Mouse (Mus musculus) lung, embryonic 16.5 days (tissue): ENCODE measurements around the gene Acsl3. TPM values are rescaled to one million over a fixed set of nuclear protein-coding genes. Genes with fewer than 3 reads are reported as not detected.

ENCODE experiments used
- ATAC-seq: fragments of 200-750 bp; cut with Nextera tagmentation; 2 replicates; pipeline ENCODE4 v1.8.0; 2017; ENCODE audit warnings: low read depth, mild to moderate bottlenecking, moderate library complexity
- H3K27ac ChIP-seq: fragments of 300-500 bp; sonication (generic); 2 replicates; pipeline ENCODE4 v1.5.1; 2014; ENCODE audit warnings: mild to moderate bottlenecking, control low read depth, low read length
- H3K27me3 ChIP-seq: fragments of 300-500 bp; sonication (generic); 2 replicates; pipeline ENCODE4 v1.6.1; 2014; ENCODE audit warnings: low read depth, low read length, mixed read lengths; ENCODE audit not compliant: control insufficient read depth, insufficient read depth
- H3K36me3 ChIP-seq: fragments of 300-500 bp; sonication (generic); 2 replicates; pipeline ENCODE4 v1.6.1; 2014; ENCODE audit warnings: low read length; ENCODE audit not compliant: control insufficient read depth, insufficient read depth
- H3K4me1 ChIP-seq: fragments of 300-500 bp; sonication (generic); replicated peaks from 2 replicates; pipeline ENCODE4 v1.6.1; 2014; ENCODE audit warnings: low read length, mixed read lengths; ENCODE audit not compliant: control insufficient read depth, insufficient read depth
- H3K4me2 ChIP-seq: fragments of 300-500 bp; sonication (generic); 2 replicates; pipeline ENCODE4 v1.6.1; 2014; ENCODE audit warnings: low read depth, low read length, control low read depth
- H3K4me3 ChIP-seq: fragments of 300-500 bp; sonication (generic); 2 replicates; pipeline ENCODE4 v1.5.1; 2014; ENCODE audit warnings: mild to moderate bottlenecking, low read length, control low read depth
- H3K9ac ChIP-seq: fragments of 300-500 bp; sonication (generic); 2 replicates; pipeline ENCODE4 v1.6.1; 2014; ENCODE audit warnings: low read length, control low read depth
- H3K9me3 ChIP-seq: fragments of 300-500 bp; sonication (generic); 2 replicates; pipeline ENCODE4 v1.6.1; 2016; ENCODE audit warnings: low read length; ENCODE audit not compliant: control insufficient read depth
- WGBS: fragments of 180-500 bp; shearing (Covaris S2); extraction: QIAGEN DNeasy Blood & Tissue Kit; methylation state at CpG from one replicate; pipeline ENCODE4 v1.1.7; 2014; 5-methylcytosine and 5-hydroxymethylcytosine counted together
- polyA plus RNA-seq: library from polyadenylated mRNA; unstranded; fragments of >200 nt; fragmentation: Nextera tagmentation; extraction: Ambion mirVana; gene quantifications from 2 replicates; pipeline ENCODE4 v1.2.1, GENCODE M21; 2015

The Acsl3 gene
- polyA plus RNA-seq, 1 experiment from 2014 or later: 40.7 TPM

DNA sequence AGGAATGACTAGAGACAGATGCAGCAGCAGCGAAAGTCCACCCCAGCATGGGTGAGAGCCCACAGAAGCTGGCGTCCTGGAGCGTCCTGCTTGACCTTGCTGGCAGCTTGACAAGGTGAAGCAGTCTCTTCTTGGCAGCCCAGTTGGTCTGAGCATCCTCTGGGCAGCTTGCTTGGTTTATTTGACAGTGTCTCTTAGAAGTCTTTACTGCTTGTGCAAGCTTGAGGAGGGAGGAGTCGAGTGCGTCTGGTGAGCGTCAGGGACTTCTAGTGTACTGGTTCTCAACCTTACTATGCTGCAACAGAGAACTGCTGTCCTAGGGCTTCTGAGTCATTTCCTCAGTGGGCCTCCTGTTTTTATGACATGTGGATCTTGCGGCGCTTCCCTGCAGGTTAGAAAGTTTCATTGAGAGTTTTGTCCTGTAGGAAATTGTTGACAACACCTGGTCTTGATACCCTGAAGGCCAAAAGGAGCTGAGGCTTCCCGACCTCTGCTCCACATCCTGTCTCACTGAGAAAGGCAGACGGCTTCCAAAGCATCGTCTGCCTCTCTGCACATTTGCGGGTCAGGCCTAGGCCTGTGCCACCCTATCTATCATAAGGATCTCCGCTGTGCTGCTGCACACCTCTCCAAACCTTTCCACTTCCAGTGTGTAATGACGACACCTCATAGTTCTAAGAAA, 44.8 kb downstream of the Acsl3 start:
- H3K4me2 ChIP-seq: no peak overlapping the region
- H3K27ac ChIP-seq: no peak overlapping the region
- H3K9ac ChIP-seq: no peak overlapping the region
- H3K4me1 ChIP-seq: no peaks in the 10 kb centered on the region
- no peaks in the 10 kb centered on the region for H3K27me3 ChIP-seq
- H3K9me3 ChIP-seq: no peaks in the 10 kb centered on the region
- peaks cover 25% of the 10 kb centered on the region for H3K36me3 ChIP-seq
- no peak for ATAC-seq
- 74% methylated on average over 14 of the region's 14 CpGs for WGBS
- no peak overlapping the region for H3K4me3 ChIP-seq

DNA sequence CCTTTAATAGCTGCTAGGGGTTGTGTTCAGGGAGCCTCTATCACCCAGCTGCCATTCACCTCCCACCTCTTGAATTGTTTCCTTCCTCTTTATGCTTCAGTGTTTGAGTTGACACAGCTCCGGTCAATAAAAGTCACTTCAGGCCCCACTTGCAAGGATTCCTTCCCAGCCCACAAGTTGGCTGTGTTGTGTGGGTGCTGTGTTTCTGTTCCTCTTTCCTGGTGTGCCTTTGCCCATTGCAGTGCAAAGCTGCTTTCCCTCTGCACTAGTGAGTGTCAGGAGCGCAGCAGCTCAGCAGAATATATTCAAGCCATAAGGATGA, 45.3 kb downstream of the Acsl3 start:
- Histone ChIP-seq H3K36me3 (peaks cover 25% of the 10 kb centered on the region), H3K4me1 (no peaks in the 10 kb centered on the region), H3K9ac (no peak overlapping the region), H3K9me3 (no peaks in the 10 kb centered on the region), H3K4me2 (no peak overlapping the region), H3K27ac (no peak overlapping the region), H3K4me3 (no peak overlapping the region), H3K27me3 (no peaks in the 10 kb centered on the region)
- 75% methylated on average over 2 of the region's 2 CpGs for WGBS
- ATAC-seq: no peak

DNA sequence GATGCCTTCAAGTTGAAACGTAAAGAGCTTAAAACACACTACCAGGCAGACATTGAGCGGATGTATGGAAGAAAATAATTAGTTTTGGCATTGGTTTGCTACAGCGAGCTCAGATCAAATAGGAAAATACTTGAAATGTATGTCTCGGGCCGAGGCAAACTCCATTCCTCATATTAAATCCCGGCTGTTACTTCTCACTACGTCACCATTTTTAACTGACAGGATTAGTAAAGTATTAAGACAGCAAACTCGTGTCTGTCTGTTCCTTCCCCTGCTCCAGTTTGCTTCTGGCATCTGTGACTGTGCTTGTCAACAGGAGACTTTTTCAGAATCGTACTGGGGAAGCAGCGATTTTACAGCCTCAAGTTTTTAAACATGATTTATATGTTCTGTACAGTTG, 48.7 kb downstream of the Acsl3 start:
- Histone ChIP-seq H3K4me3 (no peak overlapping the region), H3K4me2 (no peak overlapping the region), H3K9ac (no peak overlapping the region), H3K9me3 (no peaks in the 10 kb centered on the region), H3K27ac (no peak overlapping the region), H3K27me3 (no peaks in the 10 kb centered on the region), H3K36me3 (peaks cover 13% of the 10 kb centered on the region), H3K4me1 (no peaks in the 10 kb centered on the region)
- peak; percentile 53; the same call in 1 of the 2 replicates for ATAC-seq
- WGBS: 66% methylated on average over 10 of the region's 10 CpGs

DNA sequence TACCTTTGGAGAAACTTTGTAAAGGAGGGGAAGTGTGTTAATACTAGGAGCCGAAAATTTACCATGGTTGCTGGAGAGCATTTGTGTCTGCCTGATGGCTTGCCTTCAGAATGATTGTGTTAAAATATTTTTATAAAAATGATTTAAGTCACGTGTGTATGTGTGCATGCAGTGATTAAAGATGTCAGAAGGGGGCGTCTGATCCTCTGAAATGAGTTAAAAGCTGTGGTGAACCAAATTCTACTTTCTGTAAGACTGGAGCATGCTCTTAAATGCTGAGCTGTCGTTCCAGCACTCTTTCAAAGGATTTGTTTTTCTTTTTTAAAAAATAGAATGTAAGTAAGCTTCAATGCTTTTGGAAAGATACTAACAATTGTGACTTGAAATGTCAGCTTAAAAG, 49.7 kb downstream of the Acsl3 start:
- 56% methylated on average over 4 of the region's 4 CpGs for WGBS
- H3K36me3 ChIP-seq: peaks cover 7% of the 10 kb centered on the region
- no peaks in the 10 kb centered on the region for H3K4me1 ChIP-seq
- no peak overlapping the region for H3K27ac ChIP-seq
- ATAC-seq: no peak
- no peaks in the 10 kb centered on the region for H3K9me3 ChIP-seq
- no peak overlapping the region for H3K9ac ChIP-seq
- H3K27me3 ChIP-seq: no peaks in the 10 kb centered on the region
- no peak overlapping the region for H3K4me2 ChIP-seq
- no peak overlapping the region for H3K4me3 ChIP-seq

DNA sequence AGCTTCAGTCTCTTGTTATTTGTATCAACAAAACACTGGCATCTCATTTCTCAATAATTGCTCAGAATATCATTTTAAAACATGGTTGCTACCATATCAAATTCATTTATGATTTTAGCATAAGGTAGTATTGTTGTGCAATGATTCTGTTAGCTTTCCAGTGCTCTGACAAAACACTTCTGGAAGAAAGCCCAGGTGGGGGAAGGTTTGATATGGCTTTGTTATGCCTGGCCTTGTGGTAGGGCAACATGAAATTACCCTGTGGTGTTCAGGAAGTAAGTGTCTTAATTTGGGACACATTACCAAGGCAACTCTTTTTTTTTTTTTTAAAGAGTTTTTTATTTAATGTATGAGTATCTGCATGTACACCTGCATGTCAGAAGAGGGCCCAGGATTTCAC, 52.4 kb downstream of the Acsl3 start:
- ATAC-seq: no peak
- no peaks in the 10 kb centered on the region for H3K27me3 ChIP-seq

DNA sequence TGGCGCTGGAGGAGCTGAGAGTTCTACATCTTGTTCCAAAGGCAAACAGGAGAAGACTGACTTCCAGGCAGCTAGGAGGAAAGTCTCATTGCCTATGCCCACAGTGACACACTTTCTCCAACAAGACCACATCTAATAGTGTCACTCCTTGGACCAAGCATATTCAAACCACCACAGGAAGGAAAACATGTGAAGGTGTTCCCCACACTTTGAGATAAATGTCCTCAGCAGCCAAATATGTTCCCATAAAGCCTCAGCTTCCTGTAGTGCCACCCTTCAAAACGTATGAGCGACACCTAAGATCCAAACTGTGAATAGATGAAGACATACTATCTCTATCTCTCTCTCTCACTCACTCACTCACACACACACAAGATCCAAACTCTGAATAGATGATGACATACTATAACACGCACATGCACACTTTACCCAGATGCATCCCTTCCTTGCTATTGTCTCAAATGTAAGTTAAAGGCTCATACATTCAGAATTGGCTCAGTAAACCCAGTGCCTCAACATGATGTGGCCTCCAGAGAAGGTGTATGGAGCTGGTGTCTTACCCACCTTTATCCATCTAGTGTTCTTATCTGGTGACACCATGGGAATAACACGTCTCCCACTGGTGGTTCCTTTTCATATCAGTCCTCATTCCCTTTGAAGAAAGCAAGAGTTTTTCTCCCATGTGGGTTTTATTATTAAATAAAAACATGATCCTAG, 53.1 kb downstream of the Acsl3 start:
- no peaks in the 10 kb centered on the region for H3K27me3 ChIP-seq
- WGBS: 78% methylated on average over 5 of the region's 5 CpGs
- no peak overlapping the region for H3K4me3 ChIP-seq
- no peaks in the 10 kb centered on the region for H3K36me3 ChIP-seq
- no peak overlapping the region for H3K4me2 ChIP-seq
- no peak for ATAC-seq
- H3K4me1 ChIP-seq: no peaks in the 10 kb centered on the region
- no peak overlapping the region for H3K9ac ChIP-seq
- no peaks in the 10 kb centered on the region for H3K9me3 ChIP-seq
- H3K27ac ChIP-seq: no peak overlapping the region

More for the DNA sequence above, 52.4 kb downstream of the Acsl3 start:
- Histone ChIP-seq H3K36me3 (no peaks in the 10 kb centered on the region), H3K27ac (no peak overlapping the region), H3K4me2 (no peak overlapping the region), H3K4me3 (no peak overlapping the region), H3K9ac (no peak overlapping the region), H3K4me1 (no peaks in the 10 kb centered on the region), H3K9me3 (no peaks in the 10 kb centered on the region)

DNA sequence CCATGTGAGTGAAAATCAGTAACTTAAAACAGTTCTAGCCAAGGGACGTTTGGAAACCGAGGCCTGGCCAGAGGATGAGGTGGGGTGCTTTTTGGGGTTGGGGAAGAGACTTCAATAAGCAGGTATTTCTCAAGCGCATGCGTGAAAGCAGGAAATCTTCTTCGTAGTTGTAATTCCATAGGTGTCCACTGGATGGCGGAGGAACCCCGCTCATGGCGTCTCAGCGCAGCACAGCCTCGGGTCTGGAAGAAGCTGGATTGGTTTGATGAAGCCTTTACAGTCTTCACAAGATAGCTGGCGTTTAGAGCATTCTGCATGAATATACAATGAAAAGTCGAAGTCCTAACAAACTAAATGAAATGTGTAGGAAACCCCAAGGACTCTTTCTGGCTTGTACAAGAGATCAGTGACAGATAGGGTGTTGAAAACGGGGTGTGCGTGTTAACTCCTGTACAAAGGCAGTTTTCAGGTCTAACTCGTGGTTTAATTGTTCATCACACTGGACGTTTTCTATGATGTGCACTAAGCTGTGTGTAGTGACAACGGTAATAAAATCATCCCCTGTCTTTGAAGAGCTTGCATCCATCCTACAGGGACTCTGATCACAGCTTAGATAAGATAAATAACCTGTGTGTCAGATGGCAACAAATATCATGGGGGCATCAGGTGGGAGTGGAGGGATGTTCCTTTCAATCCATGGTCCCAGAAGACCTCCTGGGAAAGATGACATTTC, 67.0 kb downstream of the Acsl3 start:
- H3K4me3 ChIP-seq: no peak overlapping the region
- WGBS: 12% methylated on average over 17 of the region's 17 CpGs
- H3K27ac ChIP-seq: no peak overlapping the region
- no peak overlapping the region for H3K9ac ChIP-seq
- H3K4me1 ChIP-seq: no peaks in the 10 kb centered on the region
- no peaks in the 10 kb centered on the region for H3K27me3 ChIP-seq
- H3K36me3 ChIP-seq: no peaks in the 10 kb centered on the region
- no peaks in the 10 kb centered on the region for H3K9me3 ChIP-seq
- H3K4me2 ChIP-seq: no peak overlapping the region
- peak; percentile 62; the same call in 1 of the 2 replicates for ATAC-seq

DNA sequence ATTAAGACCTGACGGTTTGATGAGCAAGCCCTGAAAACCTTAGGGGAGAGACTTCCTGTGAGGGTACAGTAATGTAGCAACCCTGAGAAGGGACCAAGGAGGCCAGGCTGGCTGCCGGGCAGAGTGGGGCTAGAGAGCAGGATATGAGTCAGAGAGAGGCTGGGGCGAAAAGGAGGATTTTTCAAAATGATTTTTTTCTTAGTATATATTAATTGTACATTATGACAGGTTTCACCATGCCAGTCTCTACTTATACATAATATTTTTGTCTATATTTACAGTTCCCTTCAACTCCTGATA, 67.5 kb downstream of the Acsl3 start:
- Histone ChIP-seq H3K4me1 (no peaks in the 10 kb centered on the region), H3K36me3 (no peaks in the 10 kb centered on the region), H3K9ac (no peak overlapping the region), H3K4me3 (no peak overlapping the region), H3K9me3 (no peaks in the 10 kb centered on the region), H3K27me3 (no peaks in the 10 kb centered on the region), H3K4me2 (no peak overlapping the region), H3K27ac (no peak overlapping the region)
- ATAC-seq: no peak
- WGBS: 45% methylated on average over 3 of the region's 3 CpGs

DNA sequence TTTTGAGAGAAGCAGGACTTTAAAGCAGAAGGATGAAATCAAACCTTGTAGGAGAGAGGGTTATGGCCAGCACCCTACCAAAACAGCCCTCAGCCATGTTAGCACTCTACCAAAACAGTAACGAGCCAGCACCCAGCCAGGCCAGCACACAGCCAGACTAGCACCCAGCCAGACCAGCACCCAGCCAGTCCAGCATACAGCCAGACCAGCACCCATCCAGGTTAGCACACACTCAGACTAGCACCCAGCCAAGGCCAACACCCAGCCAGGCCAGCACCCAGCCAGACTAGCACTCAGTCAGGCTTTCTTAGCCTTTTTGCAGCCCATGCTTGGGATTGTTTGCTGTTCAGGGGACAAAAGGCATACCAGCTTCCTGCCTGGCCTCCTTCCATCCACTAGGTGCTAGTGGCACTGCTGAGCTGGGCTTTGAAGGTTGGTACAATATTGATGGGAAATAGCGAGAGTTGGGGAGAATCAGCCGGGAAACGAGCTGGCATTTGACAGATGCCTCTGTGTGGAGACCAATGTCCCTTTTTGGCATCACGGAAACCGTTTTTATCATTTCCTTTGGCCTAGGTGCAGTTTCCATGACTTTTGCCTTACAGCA, 68.1 kb downstream of the Acsl3 start:
- Histone ChIP-seq H3K9ac (peak overlapping the region; percentile 15; the same call in 1 of the 2 replicates), H3K27ac (no peak overlapping the region), H3K27me3 (no peaks in the 10 kb centered on the region), H3K4me2 (no peak overlapping the region), H3K36me3 (no peaks in the 10 kb centered on the region), H3K9me3 (no peaks in the 10 kb centered on the region), H3K4me3 (no peak overlapping the region), H3K4me1 (no peaks in the 10 kb centered on the region)
- no peak for ATAC-seq
- 46% methylated on average over 6 of the region's 6 CpGs for WGBS
